Mouse (Mus musculus) midbrain, embryonic 10.5 days (tissue): ENCODE results near the gene Uqcc1. TPM values are rescaled to one million over a fixed set of nuclear protein-coding genes. Genes with fewer than 3 reads are reported as not detected.

ENCODE experiments used
- DNase-seq: peaks from one replicate; pipeline ENCODE4 v3.0.0-alpha.2; 2017; ENCODE audit warnings: low spot score
- H3K27ac ChIP-seq: fragments of 300-500 bp; sonication (generic); replicated peaks from 2 replicates; pipeline ENCODE4 v1.5.1; 2016; ENCODE audit warnings: mild to moderate bottlenecking
- H3K27me3 ChIP-seq: fragments of 300-500 bp; sonication (generic); 2 replicates; pipeline ENCODE4 v1.6.1; 2016; ENCODE audit warnings: low read depth, mild to moderate bottlenecking; ENCODE audit not compliant: poor library complexity, severe bottlenecking
- H3K36me3 ChIP-seq: fragments of 300-500 bp; sonication (generic); 2 replicates; pipeline ENCODE4 v1.6.1; 2016; ENCODE audit warnings: mild to moderate bottlenecking, moderate library complexity
- H3K4me1 ChIP-seq: fragments of 300-500 bp; sonication (generic); 2 replicates; pipeline ENCODE4 v1.6.1; 2016
- H3K4me3 ChIP-seq: fragments of 300-500 bp; sonication (generic); 2 replicates; pipeline ENCODE4 v1.5.1; 2016; ENCODE audit warnings: mild to moderate bottlenecking, moderate library complexity
- H3K9me3 ChIP-seq: fragments of 300-500 bp; sonication (generic); replicated peaks from 2 replicates; pipeline ENCODE4 v1.6.1; 2016; ENCODE audit warnings: mild to moderate bottlenecking
- WGBS: fragments of 180-500 bp; shearing (Covaris S2); methylation state at CpG from one replicate; pipeline ENCODE4 v1.1.7; 2016; 5-methylcytosine and 5-hydroxymethylcytosine counted together
- polyA plus RNA-seq: library from polyadenylated mRNA; unstranded; fragments of >200 nt; fragmentation: Nextera tagmentation; extraction: Ambion mirVana; gene quantifications from 2 replicates; pipeline ENCODE4 v1.2.1, GENCODE M21; 2016

Uqcc1 gene
- 81.9 and 86.3 TPM in 2 replicates for polyA plus RNA-seq

DNA sequence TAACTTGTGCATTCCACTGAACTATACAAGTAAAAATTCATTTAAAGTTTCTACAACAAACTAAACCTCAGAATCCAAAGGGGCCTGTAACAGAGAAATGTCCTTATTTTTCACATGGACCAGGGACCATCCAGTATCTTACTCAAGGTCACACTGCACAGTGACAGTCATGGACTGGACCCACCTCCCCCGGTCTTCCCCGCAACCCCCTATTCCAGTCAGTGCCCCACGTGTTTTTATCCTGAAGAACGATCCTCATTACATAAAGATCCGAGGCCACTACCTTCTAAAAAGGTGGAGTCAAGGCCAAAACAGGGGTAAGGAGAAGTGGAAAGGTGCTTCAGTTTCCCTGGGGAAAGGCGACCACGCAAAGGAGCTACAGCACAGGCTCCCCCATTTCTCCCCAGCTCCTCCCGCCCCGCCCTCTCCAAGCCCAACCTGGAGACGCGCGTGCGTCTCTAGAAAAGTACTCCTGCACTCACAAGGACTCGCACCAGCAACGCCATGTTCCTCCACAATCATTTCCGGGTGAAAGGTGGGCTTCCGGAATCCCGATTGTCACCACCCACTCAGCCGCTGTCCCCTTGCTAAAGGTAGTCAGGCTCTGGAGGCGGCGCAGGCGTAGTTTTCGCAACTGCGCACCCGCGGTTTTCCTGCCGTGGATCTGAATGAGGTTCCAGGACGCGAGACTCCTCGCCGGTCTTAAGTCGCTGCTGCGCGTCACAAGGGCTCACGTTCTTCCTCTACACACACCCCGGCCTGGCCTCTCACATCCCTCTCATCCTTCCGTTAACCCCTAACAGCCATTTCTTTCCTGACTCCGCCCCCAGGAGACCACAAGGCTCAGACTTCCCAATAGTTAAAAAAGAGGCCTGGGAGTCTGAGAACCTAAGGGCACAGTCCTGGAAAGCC, at the start of gene Uqcc1:
TSS of gene Uqcc1 (minus strand) at position 780 of the 912 bp plus-strand sequence.
- H3K27me3 ChIP-seq: no peaks in the 10 kb centered on the region
- WGBS: under 1% methylated on average over 38 of the region's 38 CpGs
- DNase-seq: peak; percentile 91
- H3K4me3 ChIP-seq: peak within 1 kb of the TSS; percentile 74
- H3K9me3 ChIP-seq: no peaks in the 10 kb centered on the region
- peak within 1 kb of the TSS; percentile 92 for H3K27ac ChIP-seq
- peaks cover 19% of the 10 kb centered on the region for H3K4me1 ChIP-seq
- peaks cover 7% of the 10 kb centered on the region for H3K36me3 ChIP-seq

DNA sequence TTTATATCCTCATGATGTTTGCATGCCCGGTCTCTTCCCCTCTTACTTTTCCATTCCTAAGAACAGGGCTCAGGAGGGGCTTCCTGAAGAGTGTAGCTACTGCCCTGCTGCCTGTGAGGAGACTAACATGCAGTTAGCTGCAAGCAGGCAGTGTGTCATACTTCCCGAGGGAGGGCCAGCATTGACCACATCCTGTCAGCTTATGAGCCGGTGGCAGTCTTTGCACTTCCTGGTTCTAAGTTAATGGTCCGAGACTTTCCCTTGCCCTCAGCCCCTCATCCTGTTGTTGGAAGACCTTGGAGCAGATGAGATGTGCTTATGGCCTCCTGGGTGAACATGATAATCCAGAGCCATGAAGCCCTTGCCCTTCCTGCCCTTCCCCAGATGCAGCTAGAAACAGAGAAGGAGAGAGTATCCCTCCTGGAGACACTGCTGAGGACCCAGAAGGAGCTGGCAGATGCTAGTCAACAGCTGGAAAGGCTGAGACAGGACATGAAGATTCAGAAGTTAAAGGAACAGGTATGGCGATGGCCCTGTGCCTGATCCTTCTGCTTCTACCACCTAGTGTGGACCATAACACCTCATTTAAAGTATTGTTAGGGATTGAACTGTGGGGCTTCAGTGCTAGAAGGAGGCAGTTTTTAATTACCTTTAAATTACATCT, 49.4 kb upstream of the Uqcc1 start:
- Histone ChIP-seq H3K27me3 (no peaks in the 10 kb centered on the region), H3K36me3 (peaks cover 99% of the 10 kb centered on the region), H3K9me3 (no peaks in the 10 kb centered on the region), H3K4me1 (no peaks in the 10 kb centered on the region), H3K27ac (no peak overlapping the region), H3K4me3 (no peak overlapping the region)
- 84% methylated on average over 5 of the region's 5 CpGs for WGBS
- DNase-seq: no peak

DNA sequence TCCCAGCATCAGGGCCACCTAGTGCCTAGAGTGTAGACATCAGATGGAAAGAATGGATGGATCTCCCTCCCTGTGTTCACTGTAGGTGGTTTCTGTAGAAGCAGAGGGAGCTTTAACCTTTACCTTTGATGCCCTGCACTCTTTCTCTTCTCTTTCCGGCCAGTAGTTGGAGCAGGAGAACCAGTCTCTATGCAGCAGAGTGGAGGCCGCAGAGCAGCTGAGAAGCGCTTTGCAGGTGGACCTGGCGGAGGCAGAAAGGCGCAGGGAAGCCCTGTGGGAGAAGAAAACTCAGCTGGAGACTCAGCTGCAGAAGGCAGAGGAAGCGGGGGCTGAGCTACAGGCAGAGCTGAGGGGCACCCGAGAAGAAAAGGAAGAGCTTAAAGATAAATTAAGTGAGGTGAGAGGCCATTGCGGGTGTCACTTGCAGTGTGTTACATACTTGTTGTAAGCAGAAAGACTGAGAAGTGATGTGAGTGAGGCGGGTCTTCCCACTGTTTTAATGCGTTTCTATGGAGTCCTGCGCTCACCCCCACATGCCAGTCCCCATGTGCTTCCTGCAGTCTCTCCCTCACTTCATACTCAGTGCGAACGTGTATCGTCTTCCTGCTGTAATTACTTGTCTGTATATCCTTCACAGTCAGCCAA, 44.1 kb upstream of the Uqcc1 start:
- no peak overlapping the region for H3K4me3 ChIP-seq
- no peaks in the 10 kb centered on the region for H3K4me1 ChIP-seq
- H3K36me3 ChIP-seq: peaks cover 96% of the 10 kb centered on the region
- H3K27ac ChIP-seq: no peak overlapping the region
- no peaks in the 10 kb centered on the region for H3K9me3 ChIP-seq
- no peak for DNase-seq
- H3K27me3 ChIP-seq: no peaks in the 10 kb centered on the region
- WGBS: 83% methylated on average over 14 of the region's 14 CpGs

DNA sequence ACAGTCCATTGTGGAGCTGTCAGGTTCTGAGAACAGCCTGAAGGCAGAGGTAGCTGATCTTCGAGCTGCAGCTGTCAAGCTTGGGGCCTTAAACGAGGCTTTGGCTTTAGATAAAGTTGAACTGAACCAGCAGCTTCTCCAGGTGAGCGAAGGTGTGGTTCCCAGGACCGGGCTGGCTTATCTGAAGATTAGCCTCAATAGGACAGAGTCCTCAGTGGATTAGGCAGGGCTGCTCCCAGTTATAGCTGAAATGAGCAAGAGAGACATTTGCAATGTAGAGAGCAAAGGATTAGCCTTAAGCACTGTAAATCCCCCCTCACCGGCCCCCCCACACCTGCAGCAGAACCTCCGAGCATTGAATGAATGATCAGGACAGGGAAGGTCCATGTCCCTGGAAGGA, 43.2 kb upstream of the Uqcc1 start:
- H3K27ac ChIP-seq: no peak overlapping the region
- H3K4me3 ChIP-seq: no peak overlapping the region
- DNase-seq: no peak
- H3K36me3 ChIP-seq: peaks cover 96% of the 10 kb centered on the region
- H3K9me3 ChIP-seq: no peaks in the 10 kb centered on the region
- H3K27me3 ChIP-seq: no peaks in the 10 kb centered on the region
- H3K4me1 ChIP-seq: no peaks in the 10 kb centered on the region
- WGBS: 80% methylated on average over 6 of the region's 6 CpGs

DNA sequence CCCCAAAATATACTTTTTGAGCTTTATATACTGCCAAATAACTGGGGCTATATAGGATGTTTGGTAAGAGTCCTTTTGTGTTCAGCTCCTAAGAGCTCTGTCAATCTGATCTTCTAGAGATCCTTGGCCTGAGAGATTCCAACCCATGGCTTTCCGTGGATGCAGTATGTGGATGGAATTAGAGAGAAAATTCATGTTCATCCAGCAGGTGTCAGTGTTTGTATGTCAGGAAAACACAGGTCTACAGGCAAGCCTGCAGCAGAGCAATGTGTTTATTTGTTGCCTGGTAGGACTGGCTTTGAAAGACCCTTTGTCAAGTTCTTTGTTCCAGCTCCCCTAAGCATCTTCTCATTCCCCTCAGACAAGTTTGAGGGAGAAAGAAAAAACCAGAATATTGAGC, 32.9 kb upstream of the Uqcc1 start:
- H3K27ac ChIP-seq: no peak overlapping the region
- H3K27me3 ChIP-seq: no peaks in the 10 kb centered on the region
- H3K4me1 ChIP-seq: no peaks in the 10 kb centered on the region; the same call in 1 of the 2 replicates
- no peak overlapping the region for H3K4me3 ChIP-seq
- H3K36me3 ChIP-seq: peaks cover 81% of the 10 kb centered on the region
- no peak for DNase-seq
- WGBS: 58% methylated on average over 1 of the region's 1 CpGs
- H3K9me3 ChIP-seq: no peaks in the 10 kb centered on the region

DNA sequence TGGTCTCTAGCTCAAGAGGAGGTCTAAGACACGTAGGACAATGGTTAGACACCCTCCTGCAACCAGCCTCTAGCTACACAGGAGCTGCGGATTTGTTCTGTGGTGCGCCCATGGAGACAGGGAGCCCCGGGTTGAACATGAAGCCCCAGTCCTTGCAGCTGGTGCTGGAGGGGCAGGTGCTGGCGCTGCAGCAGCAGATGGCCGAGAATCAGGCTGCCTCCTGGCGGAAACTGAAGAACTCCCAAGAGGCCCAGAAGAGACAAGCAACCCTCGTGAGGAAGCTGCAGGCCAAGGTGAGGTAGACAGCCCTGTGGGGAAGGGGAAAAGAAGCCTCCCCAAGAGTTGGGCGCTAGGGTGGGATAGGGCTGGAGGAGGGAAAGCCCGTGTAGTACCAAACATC, 31.8 kb upstream of the Uqcc1 start:
- Histone ChIP-seq H3K9me3 (no peaks in the 10 kb centered on the region), H3K27me3 (no peaks in the 10 kb centered on the region), H3K4me3 (no peak overlapping the region), H3K36me3 (peaks cover 70% of the 10 kb centered on the region), H3K27ac (no peak overlapping the region), H3K4me1 (peaks cover 10% of the 10 kb centered on the region)
- 88% methylated on average over 10 of the region's 10 CpGs for WGBS
- DNase-seq: no peak

DNA sequence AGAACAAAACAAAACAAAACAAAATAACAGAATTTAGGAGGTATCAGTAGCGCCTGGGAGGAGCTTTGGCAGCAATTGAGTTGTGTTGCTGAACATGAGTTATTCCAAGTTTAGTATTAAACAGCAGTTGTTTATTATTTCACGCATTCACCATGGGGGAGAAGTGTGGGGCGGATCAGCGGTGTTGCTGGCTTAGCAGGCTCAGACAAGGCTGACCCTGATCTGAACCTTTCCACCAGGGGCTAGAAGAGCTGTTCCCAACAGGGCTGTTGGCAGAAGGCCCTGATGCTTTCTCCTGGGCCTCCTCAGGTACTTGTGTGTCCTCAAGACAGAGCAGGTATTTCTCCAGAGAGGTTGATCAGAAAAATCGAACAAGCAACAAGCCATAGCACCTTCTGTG, 29.9 kb upstream of the Uqcc1 start:
- H3K4me1 ChIP-seq: peaks cover 10% of the 10 kb centered on the region
- no peaks in the 10 kb centered on the region for H3K9me3 ChIP-seq
- no peak for DNase-seq
- no peaks in the 10 kb centered on the region for H3K27me3 ChIP-seq
- H3K36me3 ChIP-seq: peaks cover 51% of the 10 kb centered on the region
- 89% methylated on average over 5 of the region's 5 CpGs for WGBS
- no peak overlapping the region for H3K27ac ChIP-seq
- H3K4me3 ChIP-seq: no peak overlapping the region

DNA sequence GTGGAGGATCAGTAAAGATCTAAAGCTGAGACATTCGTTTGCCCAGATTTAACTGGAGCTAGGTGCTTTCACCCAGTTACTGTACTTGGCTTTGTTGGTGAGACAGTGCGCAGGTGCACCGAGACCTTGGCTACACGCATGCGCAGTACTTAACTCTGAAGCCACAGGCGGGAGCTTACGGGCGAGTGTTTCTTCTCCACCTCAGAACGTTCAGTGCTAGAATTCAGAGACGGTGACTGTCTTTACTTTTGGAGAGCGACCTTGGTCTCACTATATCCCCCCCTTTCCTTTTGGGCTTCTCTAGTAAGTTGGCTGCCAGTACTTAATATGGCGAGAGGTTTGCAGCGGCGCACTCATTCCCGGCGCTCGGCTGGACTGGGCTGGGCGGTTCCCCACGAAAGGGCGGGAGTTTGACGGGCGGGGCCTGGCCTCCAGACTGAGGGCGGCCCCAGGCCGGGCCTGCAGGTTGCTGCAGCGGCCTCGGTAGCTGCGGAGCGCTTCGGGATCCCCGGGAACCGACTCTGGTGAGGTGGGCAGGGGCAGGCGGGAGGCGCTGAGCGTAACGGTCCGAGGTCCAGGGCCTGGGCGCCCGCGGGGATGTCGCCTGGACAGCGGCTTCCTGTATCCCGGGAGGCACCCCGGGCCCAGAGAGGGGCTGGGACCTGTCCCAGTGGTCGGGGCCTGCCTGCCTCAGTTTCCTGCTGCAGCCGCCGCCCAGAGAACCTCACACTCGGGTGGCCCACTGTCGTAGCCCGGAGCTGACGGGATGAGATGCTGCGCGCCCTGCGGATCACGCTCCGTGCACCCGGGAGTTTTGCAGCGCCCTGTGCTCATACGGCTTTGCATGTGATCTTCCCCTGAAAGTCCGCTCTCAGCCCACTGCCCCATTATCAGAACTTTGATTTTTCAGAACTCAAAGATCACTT, 26.3 kb upstream of the Uqcc1 start, which contains the start of gene Cep250:
TSS of gene Cep250 (plus strand) at position 325 of the 926 bp plus-strand sequence.
- peaks cover 17% of the 10 kb centered on the region for H3K36me3 ChIP-seq
- under 1% methylated on average over 58 of the region's 59 CpGs for WGBS
- DNase-seq: peak; percentile 93
- peak within 1 kb of the TSS; percentile 87 for H3K4me3 ChIP-seq
- H3K27ac ChIP-seq: peak within 1 kb of the TSS; percentile 98
- peaks cover 10% of the 10 kb centered on the region for H3K4me1 ChIP-seq
- no peaks in the 10 kb centered on the region for H3K9me3 ChIP-seq
- no peaks in the 10 kb centered on the region for H3K27me3 ChIP-seq

DNA sequence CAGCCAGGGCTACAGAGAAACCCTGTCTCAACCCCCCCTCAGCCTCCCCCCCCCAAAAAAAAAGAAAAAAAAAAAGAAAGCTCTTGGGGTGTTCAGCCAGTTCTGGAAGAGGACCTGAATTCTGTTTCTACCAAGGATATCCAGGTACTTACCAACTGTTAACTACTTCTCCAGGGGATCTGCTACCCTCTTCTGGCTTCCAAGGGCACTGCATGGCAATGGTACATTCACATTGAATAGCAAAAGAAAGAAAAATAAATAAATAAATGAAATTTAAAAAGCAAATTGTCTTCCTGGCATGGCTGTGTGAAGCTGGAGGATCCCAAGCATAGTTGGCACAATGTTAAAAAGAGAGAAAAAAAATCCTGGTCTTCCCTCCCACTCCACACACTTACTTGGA, 21.9 kb upstream of the Uqcc1 start:
- no peak for DNase-seq
- no peak overlapping the region for H3K27ac ChIP-seq
- H3K4me1 ChIP-seq: peaks cover 3% of the 10 kb centered on the region
- H3K4me3 ChIP-seq: no peak overlapping the region
- no peaks in the 10 kb centered on the region for H3K9me3 ChIP-seq
- H3K36me3 ChIP-seq: no peaks in the 10 kb centered on the region
- H3K27me3 ChIP-seq: no peaks in the 10 kb centered on the region

DNA sequence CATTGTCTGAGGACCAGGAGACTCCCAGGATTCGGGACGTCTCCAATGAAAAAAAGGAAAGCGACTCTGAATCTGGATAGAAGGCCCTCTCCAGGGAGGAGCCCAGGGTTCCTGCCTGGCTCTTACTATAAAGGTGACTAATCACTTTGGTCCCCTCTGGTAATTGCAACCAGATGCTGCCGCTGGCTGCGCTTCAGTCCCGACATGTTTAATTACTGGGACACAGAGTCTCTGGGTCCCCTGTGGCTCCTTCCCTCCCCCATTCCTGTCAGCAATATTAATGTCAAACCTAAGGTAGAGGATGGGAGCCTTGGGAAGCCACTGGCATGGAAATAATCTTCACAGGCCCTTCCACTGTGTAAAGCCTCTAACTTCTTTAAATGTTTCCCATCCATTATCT, 19.3 kb upstream of the Uqcc1 start:
- Histone ChIP-seq H3K9me3 (no peaks in the 10 kb centered on the region), H3K4me3 (no peak overlapping the region), H3K36me3 (no peaks in the 10 kb centered on the region), H3K27ac (no peak overlapping the region), H3K4me1 (peaks cover 28% of the 10 kb centered on the region), H3K27me3 (peaks cover 6% of the 10 kb centered on the region)
- DNase-seq: no peak
- WGBS: 40% methylated on average over 6 of the region's 6 CpGs

DNA sequence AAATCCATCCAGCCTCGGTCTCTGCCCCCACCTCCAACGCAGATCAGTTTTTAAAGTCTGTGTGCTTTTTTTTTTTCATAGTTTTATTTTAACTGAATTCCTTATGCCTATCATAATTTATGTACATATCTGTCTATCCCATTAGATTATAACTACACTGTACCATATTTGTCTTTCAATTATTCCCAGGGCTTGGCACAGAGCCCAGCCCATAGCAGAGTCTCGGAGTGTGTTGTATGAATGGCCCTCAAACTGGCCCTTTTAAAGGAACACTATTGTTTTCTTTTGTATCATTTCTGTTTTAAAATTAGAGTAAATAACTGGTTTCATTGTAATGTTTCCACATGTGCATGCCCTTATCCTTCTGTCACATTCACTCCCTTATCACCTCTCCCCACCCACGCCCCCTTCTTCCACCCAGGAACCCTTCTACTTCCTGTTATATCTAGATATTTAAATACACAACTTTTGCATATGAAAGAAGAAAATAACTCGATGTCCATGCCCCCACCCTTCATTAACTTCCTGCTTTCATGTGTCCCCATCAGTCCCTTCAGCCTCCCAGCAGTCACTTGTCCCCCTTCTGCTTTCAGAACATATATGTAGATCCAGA, 17.4 kb upstream of the Uqcc1 start:
- Histone ChIP-seq H3K27ac (no peak overlapping the region), H3K27me3 (peaks cover 11% of the 10 kb centered on the region), H3K4me3 (no peak overlapping the region), H3K36me3 (no peaks in the 10 kb centered on the region), H3K4me1 (peaks cover 44% of the 10 kb centered on the region), H3K9me3 (no peaks in the 10 kb centered on the region)
- no peak for DNase-seq
- 80% methylated on average over 5 of the region's 5 CpGs for WGBS

DNA sequence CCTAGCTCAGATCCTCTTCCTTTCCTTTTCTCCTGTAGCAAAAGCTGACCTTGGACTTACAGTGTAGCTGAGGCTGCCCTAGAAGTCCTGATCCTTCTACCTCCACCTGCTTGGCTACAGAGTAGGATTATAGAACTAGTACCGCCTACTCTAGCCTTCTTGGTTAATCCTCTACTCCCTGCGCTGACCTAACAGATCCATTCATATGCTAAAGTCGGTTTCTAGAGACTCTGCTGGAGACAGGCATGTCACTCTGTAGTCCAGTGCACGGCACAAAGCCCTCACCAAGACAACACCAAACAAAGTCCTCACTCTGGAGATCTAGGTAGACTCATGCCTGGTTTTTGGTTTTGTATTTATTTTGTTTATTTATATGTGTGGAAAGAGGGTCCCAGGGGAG, 16.4 kb upstream of the Uqcc1 start:
- H3K36me3 ChIP-seq: no peaks in the 10 kb centered on the region
- peaks cover 44% of the 10 kb centered on the region for H3K4me1 ChIP-seq
- peak overlapping the region; percentile 33 for H3K27ac ChIP-seq
- WGBS: 5% methylated on average over 4 of the region's 4 CpGs
- H3K27me3 ChIP-seq: peaks cover 11% of the 10 kb centered on the region
- no peaks in the 10 kb centered on the region for H3K9me3 ChIP-seq
- DNase-seq: no peak
- no peak overlapping the region for H3K4me3 ChIP-seq
